Mouse (Mus musculus) CH12.LX (cell line): ENCODE data around the gene Tex14. TPM values are rescaled to one million over a fixed set of nuclear protein-coding genes. Genes with fewer than 3 reads are reported as not detected.

ENCODE experiments used
- DNase-seq: peaks from one replicate; pipeline ENCODE4 v3.0.0-alpha.2; 2013; ENCODE audit errors: extremely low read depth
- H3K27ac ChIP-seq: 2 replicates; pipeline ENCODE4 v1.5.1; 2012; ENCODE audit warnings: low read depth, mild to moderate bottlenecking, control low read depth, moderate library complexity; ENCODE audit not compliant: insufficient read depth
- H3K27me3 ChIP-seq: replicated peaks from 2 replicates; pipeline ENCODE3; 2012; ENCODE audit warnings: inconsistent platforms
- H3K36me3 ChIP-seq, 2 experiments: replicated peaks in 1 of 2; 2 replicates each; pipeline versions ENCODE3 to v1.6.1; 2012; ENCODE audit warnings: inconsistent platforms in 1 of 2, low read length in 1 of 2, mild to moderate bottlenecking in 1 of 2, mixed read lengths in 1 of 2, moderate library complexity in 1 of 2; ENCODE audit not compliant: control insufficient read depth in 1 of 2, insufficient read depth in 1 of 2
- H3K4me1 ChIP-seq, 2 experiments: 2 replicates each; pipeline ENCODE4 v1.6.1; 2012; ENCODE audit warnings: inconsistent platforms in 1 of 2, moderate library complexity in 1 of 2; ENCODE audit not compliant: insufficient read depth in 2 of 2, control insufficient read depth in 1 of 2
- H3K4me2 ChIP-seq: 2 replicates; pipeline ENCODE4 v1.6.1; 2012; ENCODE audit warnings: low read depth, mild to moderate bottlenecking, control low read depth; ENCODE audit not compliant: poor library complexity, insufficient read depth, severe bottlenecking
- H3K4me3 ChIP-seq, 3 experiments: fragments of 150-350 bp in 1 of 3; sonication (generic) in 1 of 3; replicated peaks in 1 of 3; 2 replicates each; pipeline versions ENCODE3 to v1.5.1; 2011 to 2012; ENCODE audit warnings: low read depth in 2 of 3, low read length in 2 of 3, mild to moderate bottlenecking in 2 of 3, moderate library complexity in 2 of 3, control low read depth in 1 of 3, improper control_type of control experiment in 1 of 3, inconsistent platforms in 1 of 3, mixed read lengths in 1 of 3; ENCODE audit not compliant: poor library complexity in 1 of 3
- H3K79me2 ChIP-seq: replicated peaks from 2 replicates; pipeline ENCODE4 v1.6.1; 2012; ENCODE audit warnings: mild to moderate bottlenecking, moderate library complexity; ENCODE audit not compliant: control insufficient read depth, poor library complexity, insufficient read depth, severe bottlenecking; ENCODE audit errors: extremely low read depth
- H3K9ac ChIP-seq: 2 replicates; pipeline ENCODE4 v1.6.1; 2012; ENCODE audit warnings: low read depth, mild to moderate bottlenecking, control low read depth, moderate library complexity; ENCODE audit not compliant: insufficient read depth
- H3K9me3 ChIP-seq: replicated peaks from 2 replicates; pipeline ENCODE3; 2012; ENCODE audit warnings: low read length, inconsistent platforms, mixed read lengths
- CHD1 ChIP-seq: IDR thresholded peaks from 2 replicates; pipeline ENCODE4 v1.6.1; 2012; ENCODE audit warnings: low read depth, low read length, improper control_type of control experiment, inconsistent platforms
- E2F4 ChIP-seq: IDR thresholded peaks from 2 replicates; pipeline ENCODE4 v1.6.1; 2011; ENCODE audit warnings: low read depth, low read length, improper control_type of control experiment; ENCODE audit not compliant: insufficient replicate concordance
- EP300 ChIP-seq: IDR thresholded peaks from 2 replicates; pipeline ENCODE4 v1.6.1; 2011; ENCODE audit warnings: low read length, improper control_type of control experiment
- ETS1 ChIP-seq: conservative IDR thresholded peaks from 2 replicates; pipeline ENCODE4 v1.6.1; 2012; ENCODE audit warnings: low read depth, mild to moderate bottlenecking, inconsistent platforms, low read length, improper control_type of control experiment, moderate library complexity
- GABPA ChIP-seq: IDR thresholded peaks from 2 replicates; pipeline ENCODE4 v1.6.1; 2012; ENCODE audit warnings: low read depth, low read length, improper control_type of control experiment, inconsistent platforms; ENCODE audit not compliant: insufficient replicate concordance
- JUN ChIP-seq: IDR thresholded peaks from 2 replicates; pipeline ENCODE4 v1.6.1; 2011; ENCODE audit warnings: low read depth, mild to moderate bottlenecking, low read length, improper control_type of control experiment, moderate library complexity; ENCODE audit not compliant: insufficient read depth
- JUND ChIP-seq: conservative IDR thresholded peaks from 2 replicates; pipeline ENCODE4 v1.6.1; 2011; ENCODE audit warnings: low read depth, low read length, improper control_type of control experiment
- KAT2A ChIP-seq: IDR thresholded peaks from 2 replicates; pipeline ENCODE4 v1.6.1; 2012; ENCODE audit warnings: low read length, improper control_type of control experiment, inconsistent platforms; ENCODE audit not compliant: insufficient replicate concordance
- MAFK ChIP-seq: IDR thresholded peaks from 2 replicates; pipeline ENCODE4 v1.6.1; 2011; ENCODE audit warnings: low read length, improper control_type of control experiment; ENCODE audit not compliant: insufficient replicate concordance
- MAX ChIP-seq: IDR thresholded peaks from 2 replicates; pipeline ENCODE4 v1.6.1; 2011; ENCODE audit warnings: low read length, improper control_type of control experiment
- MAZ ChIP-seq: IDR thresholded peaks from 2 replicates; pipeline ENCODE4 v1.6.1; 2012; ENCODE audit warnings: low read depth, mild to moderate bottlenecking, inconsistent platforms, low read length, improper control_type of control experiment, moderate library complexity
- MXI1 ChIP-seq: IDR thresholded peaks from 2 replicates; pipeline ENCODE4 v1.6.1; 2011; ENCODE audit warnings: mild to moderate bottlenecking, low read depth, low read length, improper control_type of control experiment
- MYC ChIP-seq: IDR thresholded peaks from 2 replicates; pipeline ENCODE4 v1.6.1; 2011; ENCODE audit warnings: low read depth, mild to moderate bottlenecking, improper control_type of control experiment, low read length
- NELFE ChIP-seq: IDR thresholded peaks from 2 replicates; pipeline ENCODE4 v1.6.1; 2011; ENCODE audit warnings: low read depth, low read length, improper control_type of control experiment
- NRF1 ChIP-seq: IDR thresholded peaks from 2 replicates; pipeline ENCODE4 v1.6.1; 2014; ENCODE audit warnings: low read depth, mild to moderate bottlenecking, inconsistent platforms, low read length, improper control_type of control experiment, moderate library complexity
- POLR2AphosphoS2 ChIP-seq: IDR thresholded peaks from 2 replicates; pipeline ENCODE4 v1.6.1; 2011; ENCODE audit warnings: low read depth, low read length, improper control_type of control experiment
- RAD21 ChIP-seq: IDR thresholded peaks from 2 replicates; pipeline ENCODE4 v1.6.1; 2011; ENCODE audit warnings: low read depth, mild to moderate bottlenecking, low read length, improper control_type of control experiment, moderate library complexity
- RCOR1 ChIP-seq: conservative IDR thresholded peaks from 2 replicates; pipeline ENCODE4 v1.6.1; 2012; ENCODE audit warnings: low read depth, mild to moderate bottlenecking, inconsistent platforms, low read length, improper control_type of control experiment
- SMC3 ChIP-seq: IDR thresholded peaks from 2 replicates; pipeline ENCODE4 v1.6.1; 2011; ENCODE audit warnings: low read depth, low read length, improper control_type of control experiment
- TBP ChIP-seq: conservative IDR thresholded peaks from 2 replicates; pipeline ENCODE4 v1.6.1; 2011; ENCODE audit warnings: low read depth, low read length, improper control_type of control experiment
- TCF12 ChIP-seq: IDR thresholded peaks from 2 replicates; pipeline ENCODE4 v1.6.1; 2014; ENCODE audit warnings: low read depth, mild to moderate bottlenecking, inconsistent platforms, low read length, improper control_type of control experiment
- UBTF ChIP-seq: IDR thresholded peaks from 2 replicates; pipeline ENCODE4 v1.6.1; 2012; ENCODE audit warnings: low read depth, mild to moderate bottlenecking, inconsistent platforms, low read length, improper control_type of control experiment, moderate library complexity
- USF1 ChIP-seq: IDR thresholded peaks from 2 replicates; pipeline ENCODE4 v1.6.1; 2014; ENCODE audit warnings: low read depth, mild to moderate bottlenecking, inconsistent platforms, low read length, improper control_type of control experiment
- ZC3H11A ChIP-seq: IDR thresholded peaks from 2 replicates; pipeline ENCODE4 v1.6.1; 2012; ENCODE audit warnings: low read depth, mild to moderate bottlenecking, inconsistent platforms, low read length, improper control_type of control experiment
- ZKSCAN1 ChIP-seq: IDR thresholded peaks from 2 replicates; pipeline ENCODE4 v1.6.1; 2012; ENCODE audit warnings: low read depth, inconsistent platforms, low read length, improper control_type of control experiment, borderline replicate concordance
- ZMIZ1 ChIP-seq: IDR thresholded peaks from 2 replicates; pipeline ENCODE4 v1.6.1; 2012; ENCODE audit warnings: low read depth, mild to moderate bottlenecking, inconsistent platforms, low read length, improper control_type of control experiment
- ZNF384 ChIP-seq: IDR thresholded peaks from 2 replicates; pipeline ENCODE4 v1.6.1; 2012; ENCODE audit warnings: low read depth, low read length, improper control_type of control experiment, inconsistent platforms
- dilution Hi-C: fragments of 300-500 bp; cut with MboI; formaldehyde crosslinking; loops from 2 replicates; pipeline ENCODE4 v1.14.3; 2020; ENCODE audit warnings: low sequenced_read_pairs; ENCODE audit not compliant: extremely low pct_unique_long_range_greater_than_20kb, extremely low pct_ligation_motif_present
- in situ Hi-C: fragments of 300-500 bp; cut with MboI; formaldehyde crosslinking; loops from 3 replicates; pipeline ENCODE4 v1.14.3; 2019; ENCODE audit warnings: low sequenced_read_pairs, low pct_ligation_motif_present, low pct_unique_long_range_greater_than_20kb, mixed read lengths
- polyA plus RNA-seq: library from polyadenylated mRNA; unstranded; fragments of >175 nt; gene quantifications from 2 replicates; pipeline ENCODE4 v1.2.1, GENCODE M21; 2012; ENCODE audit warnings: low read depth; ENCODE audit not compliant: insufficient read length
- total RNA-seq, 2 experiments: library from RNA; depleted of rRNA; stranded (reverse); fragments of 300-350 nt in 1 of 2; fragments of >200 nt in 1 of 2; gene quantifications; 2 replicates each; pipeline ENCODE4 v1.2.3; 2012 to 2014

Gene Tex14
- total and polyA plus RNA-seq, 3 experiments = 1.3 to 2.1 (median 1.4) TPM

DNA sequence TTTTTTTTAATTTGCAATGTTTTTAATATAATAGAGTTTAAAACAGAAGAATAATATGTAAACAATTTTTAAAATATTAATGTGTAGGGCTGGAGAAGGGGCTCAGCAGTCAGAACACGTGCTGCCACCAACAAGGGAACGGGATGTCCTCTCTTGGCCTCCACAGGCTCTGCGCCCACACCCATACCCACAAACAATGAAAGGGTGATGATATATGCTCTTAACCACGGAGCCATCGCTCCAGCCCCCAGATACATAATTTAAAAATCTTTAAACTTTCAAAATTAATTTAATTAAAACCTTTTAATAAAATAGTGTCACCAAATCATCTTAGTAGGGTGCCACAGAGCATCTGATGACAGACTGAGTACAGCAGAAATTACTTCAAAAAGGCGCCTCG is 37.8 kb upstream of the Tex14 start:
- no peaks in the 10 kb centered on the region for H3K36me3 ChIP-seq

DNA sequence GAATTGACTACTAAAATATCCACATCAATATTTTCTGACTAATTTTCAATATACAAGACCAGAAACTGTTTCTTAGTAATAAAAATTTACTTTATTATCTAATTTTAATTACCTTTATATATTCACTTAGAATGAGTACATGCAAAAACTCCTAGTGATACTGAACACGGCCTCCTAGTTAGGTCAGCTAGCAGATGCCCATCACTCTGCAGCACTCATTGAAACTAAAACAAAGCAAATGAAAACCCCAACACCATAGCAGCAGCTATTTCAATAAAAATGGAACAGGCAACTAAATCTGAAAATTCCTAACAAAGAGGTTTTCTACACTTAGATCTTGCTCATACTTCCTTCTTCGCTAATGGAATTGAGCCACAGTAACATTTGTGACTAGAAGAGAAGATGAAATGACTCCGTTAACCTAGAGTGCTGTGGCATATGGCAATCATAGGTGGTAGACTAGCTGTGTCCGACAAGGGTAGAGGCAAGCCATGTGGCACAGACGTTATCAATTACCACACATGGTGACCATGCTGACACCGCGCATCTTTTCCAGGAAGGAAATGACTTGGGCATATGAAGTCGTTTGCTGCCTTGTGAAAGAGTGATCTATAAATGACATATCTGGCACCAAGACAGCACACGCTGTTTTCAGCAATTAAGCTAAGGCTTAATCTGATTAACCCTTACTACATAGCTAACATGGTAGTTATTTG is 36.8 kb upstream of the Tex14 start:
- no peak overlapping the region for H3K4me3 ChIP-seq
- TF ChIP-seq MAFK = no peak
- no peak for TF ChIP-seq ZMIZ1
- no peak for TF ChIP-seq SMC3
- TF ChIP-seq EP300 = no peak
- TF ChIP-seq NELFE = no peak
- no peak for TF ChIP-seq POLR2AphosphoS2
- TF ChIP-seq JUND = no peak
- TF ChIP-seq USF1 = no peak
- TF ChIP-seq ETS1 = no peak
- TF ChIP-seq ZC3H11A = no peak
- TF ChIP-seq MAZ = no peak
- TF ChIP-seq UBTF = no peak
- no peak for TF ChIP-seq JUN
- no peak for TF ChIP-seq ZNF384
- no peak for TF ChIP-seq RAD21
- no peak for TF ChIP-seq GABPA
- TF ChIP-seq, all 38 proteins: peak for 0
- no peak overlapping the region for H3K27ac ChIP-seq
- no peak for DNase-seq
- H3K36me3 ChIP-seq = no peaks in the 10 kb centered on the region
- no peak overlapping the region for H3K4me2 ChIP-seq
- no peak overlapping the region for H3K9ac ChIP-seq
- peaks cover 4% of the 10 kb centered on the region for H3K9me3 ChIP-seq
- peaks cover 0 to 4% of the 10 kb centered on the region in 2 experiments; a peak in 1 of 4 replicates for H3K4me1 ChIP-seq
- in situ Hi-C loops = no loop called here
- dilution Hi-C loops = no loop called here
- peaks cover 10% of the 10 kb centered on the region for H3K27me3 ChIP-seq
- no peaks in the 10 kb centered on the region for H3K79me2 ChIP-seq

More for the DNA sequence above, 37.8 kb upstream of the Tex14 start:
- Histone ChIP-seq H3K9me3 (peaks cover 4% of the 10 kb centered on the region), H3K4me1 (no peaks in the 10 kb centered on the region), H3K4me3 (no peak overlapping the region), H3K4me2 (no peak overlapping the region), H3K9ac (no peak overlapping the region)
- dilution Hi-C loops = no loop called here
- no peak for DNase-seq
- TF ChIP-seq USF1 (no peak), NRF1 (no peak), CHD1 (no peak), SMC3 (no peak), ZMIZ1 (no peak), TCF12 (no peak), TBP (no peak), ETS1 (no peak), E2F4 (no peak), ZC3H11A (no peak), RCOR1 (no peak), MAX (no peak), ZKSCAN1 (no peak), MXI1 (no peak), MYC (no peak), KAT2A (no peak)
- TF ChIP-seq, all 38 proteins: peak for 0
- Histone ChIP-seq H3K27me3 (peaks cover 10% of the 10 kb centered on the region), H3K27ac (no peak overlapping the region), H3K79me2 (no peaks in the 10 kb centered on the region)
- in situ Hi-C loops = no loop called here
